Mouse (Mus musculus): ENCODE measurements at regions not wholly inside any gene's neighbourhood (a gene's known extent, or its start where the extent isn't known, plus 50 kb on each side); places are given as distances from the start of the nearest gene placed in this dataset.

GRCm38 (mm10) chr10:8072463-8072862 is 116.4 kb upstream of the Tab2 start:
- in situ Hi-C loops (cut with MboI, MseI): no loop called here

DNA sequence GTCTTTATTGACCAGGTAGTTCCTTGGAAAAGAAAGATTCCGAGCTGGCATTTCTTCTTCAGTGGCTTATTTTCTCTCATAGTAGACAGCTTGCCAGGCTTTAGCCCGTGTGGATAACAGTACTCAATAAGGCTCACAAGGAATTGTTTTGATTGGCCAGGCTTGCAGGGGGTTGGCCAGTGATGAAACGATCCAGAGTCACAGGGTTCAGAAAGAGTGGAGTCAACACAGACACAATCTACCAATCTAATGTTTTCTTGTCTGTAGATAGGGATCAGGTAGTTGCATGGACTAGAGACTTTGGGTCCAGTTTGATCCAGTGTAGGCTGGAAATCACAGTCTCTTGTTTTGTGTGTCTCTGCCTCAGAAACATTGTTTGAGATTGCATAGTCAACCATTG is 115.8 kb upstream of the Tab2 start:
- in situ Hi-C loops (cut with MboI, MseI): no loop called here

DNA sequence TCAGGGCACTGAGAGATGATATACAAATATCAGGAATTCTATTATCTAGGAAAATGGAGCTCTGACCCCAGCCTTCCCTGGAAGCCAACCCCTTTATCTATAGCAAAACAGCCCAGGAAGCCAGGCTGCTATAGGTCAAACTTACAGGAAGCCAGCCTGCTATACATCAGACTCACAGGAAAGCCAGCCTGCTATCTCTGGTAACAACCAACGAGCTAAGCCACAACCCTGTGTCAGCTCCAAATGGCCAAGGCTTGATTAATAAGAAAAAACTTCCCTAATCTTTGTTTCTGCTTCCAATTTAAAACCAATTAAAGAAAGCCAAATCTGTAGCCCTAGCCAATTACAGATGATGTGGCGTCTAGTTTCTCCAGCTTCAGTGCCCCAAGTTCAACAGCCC is 114.4 kb upstream of the Tab2 start:
- in situ Hi-C loops (cut with MboI, MseI): no loop called here

GRCm38 (mm10) chr10:8066926-8067325 is 110.9 kb upstream of the Tab2 start:
- in situ Hi-C loops (cut with MboI, MseI): no loop called here

DNA sequence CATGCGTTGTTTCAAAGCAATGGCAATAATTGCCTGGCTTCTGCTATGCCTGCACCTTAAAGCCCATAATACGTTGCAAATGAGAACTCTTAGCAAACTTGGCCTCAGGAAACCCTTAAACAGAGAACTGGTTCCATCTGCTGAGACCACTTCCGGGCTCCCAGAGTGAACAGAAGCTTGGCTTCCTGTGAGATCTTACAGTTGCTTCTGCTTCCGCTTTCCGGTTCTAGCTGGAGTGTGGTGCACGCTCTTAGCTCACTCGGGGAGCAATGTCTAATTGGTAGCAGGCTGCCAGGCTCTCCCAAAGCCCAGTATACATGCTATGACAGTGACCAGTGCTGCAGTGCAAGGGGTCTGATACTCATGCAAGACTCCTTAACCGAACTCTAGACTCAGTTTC is 109.7 kb upstream of the Tab2 start:
- in situ Hi-C loops (cut with MboI, MseI): no loop called here

- in situ Hi-C loops (cut with MboI, MseI): no loop called here
These were observed 108.3 kb upstream of the Tab2 start for GRCm38 (mm10) chr10:8064281-8064680.

GRCm38 (mm10) chr10:8063458-8064090 is 107.5 kb upstream of the Tab2 start:
- in situ Hi-C loops (cut with MboI, MseI): no loop called here

GRCm38 (mm10) chr10:8060987-8061386 is 105.0 kb upstream of the Tab2 start:
- in situ Hi-C loops (cut with MboI, MseI): no loop called here

- in situ Hi-C loops (cut with MboI, MseI): no loop called here
These were observed 103.7 kb upstream of the Tab2 start for GRCm38 (mm10) chr10:8059769-8060168.

DNA sequence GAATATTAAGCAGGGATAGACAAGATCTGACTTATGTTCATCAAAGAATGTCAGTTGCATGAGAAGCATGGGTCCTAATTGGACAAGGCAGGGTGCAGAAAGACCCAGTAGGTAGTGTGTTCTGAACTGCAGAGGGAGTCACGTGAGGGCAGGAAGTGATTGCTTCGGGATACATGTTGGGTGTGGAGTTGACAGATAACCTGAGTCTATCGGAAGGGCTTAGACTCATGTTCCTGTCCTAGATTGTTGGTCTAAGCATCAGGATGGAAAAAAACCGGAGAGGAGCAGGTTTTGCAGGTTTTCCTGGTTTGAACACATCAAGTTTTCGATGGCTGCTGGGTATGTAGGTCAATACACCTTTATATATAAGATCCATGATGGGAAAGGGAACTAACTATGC is 101.8 kb upstream of the Tab2 start:
- in situ Hi-C loops (cut with MboI, MseI): no loop called here

DNA sequence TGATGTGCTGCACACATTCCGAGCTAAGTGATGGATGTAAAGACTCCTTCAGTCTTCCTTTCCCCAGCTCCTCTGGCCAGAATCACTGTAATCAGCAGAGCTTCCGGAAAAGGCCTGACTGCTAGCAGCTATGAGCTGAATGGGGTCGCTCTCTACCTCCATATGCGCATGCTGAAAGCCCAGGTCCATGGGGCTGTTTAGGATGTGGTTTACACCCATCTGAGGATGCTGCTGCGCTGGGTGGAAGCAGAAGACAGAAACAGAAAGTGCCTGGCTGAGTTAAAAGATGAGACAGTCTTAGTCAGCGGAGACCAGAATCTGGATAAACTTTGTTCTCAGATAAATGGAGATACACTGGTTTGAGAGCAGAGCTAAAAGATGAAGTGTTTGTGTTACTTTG is 99.3 kb upstream of the Tab2 start:
- in situ Hi-C loops (cut with MboI, MseI): no loop called here

DNA sequence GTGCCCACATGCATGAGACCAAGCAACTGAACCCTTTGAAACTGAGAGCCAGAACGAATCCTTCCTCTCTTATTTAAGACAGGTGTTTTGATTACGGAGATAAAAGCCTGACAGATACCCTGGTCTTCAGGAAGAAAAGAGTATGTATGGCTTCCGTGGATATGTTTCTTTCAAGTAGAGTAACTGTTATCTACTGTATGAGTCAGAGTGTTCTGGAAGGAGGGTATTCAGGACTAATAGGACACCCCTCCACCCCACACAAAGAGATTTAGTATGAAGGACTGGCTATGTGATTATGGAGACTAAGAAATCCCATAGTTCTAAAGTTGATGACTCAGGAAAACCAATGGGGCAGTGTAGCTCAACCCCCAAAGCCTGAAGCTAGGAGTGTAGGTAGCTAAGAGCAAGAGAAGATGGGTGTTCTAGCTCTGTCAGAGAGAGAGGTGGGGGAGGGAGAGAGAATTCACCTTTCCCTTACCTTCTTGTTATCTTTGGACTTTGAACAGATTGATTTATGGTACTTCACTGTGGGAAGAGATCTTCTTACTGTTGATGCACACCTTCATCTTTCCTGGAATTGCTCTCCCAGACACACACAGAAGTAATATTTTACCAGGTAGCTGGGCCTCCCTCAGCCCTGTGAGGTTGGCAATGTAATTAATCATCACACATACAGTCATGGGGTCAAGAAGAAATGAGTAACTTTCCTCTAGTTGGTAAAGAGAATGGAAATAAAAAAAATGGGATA is 87.6 kb upstream of the Tab2 start:
- in situ Hi-C loops (cut with MboI, MseI): loop anchor here (10.0 kb wide), 1 partner anchor 1119 kb away; no protein-coding TSS in a partner anchor

DNA sequence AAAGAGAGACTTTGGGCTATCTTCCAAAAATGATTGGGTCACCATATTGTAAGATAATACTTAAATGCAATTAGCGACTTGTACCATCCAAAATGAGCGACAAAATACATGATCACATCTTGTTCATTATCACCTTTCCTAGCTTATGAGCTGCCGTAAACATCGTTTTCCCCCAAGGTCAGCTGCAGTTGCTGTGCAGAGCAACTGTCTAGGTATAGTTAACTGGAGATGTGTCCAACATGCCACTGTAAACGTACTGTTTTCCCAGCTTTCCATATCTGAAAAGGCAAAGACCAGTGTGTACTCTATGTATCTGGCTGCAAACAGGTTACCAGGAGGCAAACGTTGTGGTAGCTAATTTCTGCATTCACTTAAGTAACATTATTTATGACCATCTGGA is 86.3 kb upstream of the Tab2 start:
- in situ Hi-C loops (cut with MboI, MseI): loop anchor here (10.0 kb wide), 1 partner anchor 1118 kb away; no protein-coding TSS in a partner anchor

DNA sequence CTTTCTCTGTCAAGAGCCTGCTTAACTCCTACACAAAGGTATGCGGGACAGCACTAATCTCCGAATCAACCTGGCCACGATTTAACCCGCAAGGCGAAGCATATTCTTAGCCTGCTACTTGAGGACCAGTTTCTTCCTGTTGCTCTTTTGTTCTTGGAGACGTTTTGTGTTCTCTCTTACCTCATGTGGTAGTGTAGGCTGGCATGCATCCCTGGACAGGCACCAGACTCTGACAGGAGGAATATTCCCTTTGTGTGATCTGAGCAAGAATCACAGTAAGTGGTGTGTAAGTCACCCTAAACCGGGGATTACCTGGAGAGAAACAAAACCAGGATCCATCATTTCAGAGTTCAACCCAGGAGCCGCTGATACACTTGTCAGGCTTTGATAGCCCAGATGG is 85.8 kb upstream of the Tab2 start:
- in situ Hi-C loops (cut with MboI, MseI): loop anchor here (10.0 kb wide), 1 partner anchor 1117 kb away; no protein-coding TSS in a partner anchor

- in situ Hi-C loops (cut with MboI, MseI): no loop called here
These were observed 82.1 kb upstream of the Tab2 start for GRCm38 (mm10) chr10:8037986-8038631.

- in situ Hi-C loops (cut with MboI, MseI): no loop called here
These were observed 80.3 kb upstream of the Tab2 start for GRCm38 (mm10) chr10:8036293-8036692.

DNA sequence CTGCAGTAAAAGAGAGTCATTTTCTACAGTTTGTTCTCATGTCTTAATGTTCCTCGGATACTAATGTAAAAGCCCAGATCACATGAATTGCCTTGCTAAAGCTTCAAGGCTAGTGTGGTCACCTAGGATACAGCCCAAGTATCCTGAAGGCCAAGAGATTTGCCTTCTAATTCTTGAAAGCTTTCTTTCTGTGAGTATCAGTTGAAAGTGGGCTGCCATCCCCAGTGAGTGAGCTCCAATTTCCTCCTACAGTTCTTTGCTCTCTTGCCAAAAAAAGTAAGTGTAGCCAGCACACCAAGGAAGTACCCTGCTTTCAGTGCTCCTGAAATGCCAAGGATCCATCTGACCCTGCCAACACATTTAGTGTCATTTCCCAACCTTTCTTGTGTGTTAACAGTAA is 79.3 kb upstream of the Tab2 start:
- in situ Hi-C loops (cut with MboI, MseI): no loop called here

GRCm38 (mm10) chr10:8032203-8032602 is 76.2 kb upstream of the Tab2 start:
- in situ Hi-C loops (cut with MboI, MseI): no loop called here

DNA sequence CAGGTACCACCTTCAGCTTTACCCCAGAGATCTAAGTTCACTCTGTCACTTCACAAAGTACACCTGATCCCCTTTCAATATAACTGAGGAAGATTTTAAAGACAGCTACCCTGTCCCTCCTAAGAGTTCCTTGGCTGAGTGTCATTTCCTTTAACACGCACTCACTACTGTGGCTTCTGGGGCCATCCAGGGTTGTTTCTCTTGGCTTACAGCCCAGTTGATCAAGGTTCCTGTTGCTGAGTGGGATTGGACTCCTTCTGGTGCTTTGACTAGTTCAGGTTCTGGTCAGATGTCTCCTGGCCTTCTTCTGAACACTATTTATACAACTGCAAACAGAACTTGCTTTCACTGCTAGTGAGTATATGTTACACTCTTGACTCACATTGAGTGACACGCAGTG is 72.8 kb upstream of the Tab2 start:
- in situ Hi-C loops (cut with MboI, MseI): no loop called here

DNA sequence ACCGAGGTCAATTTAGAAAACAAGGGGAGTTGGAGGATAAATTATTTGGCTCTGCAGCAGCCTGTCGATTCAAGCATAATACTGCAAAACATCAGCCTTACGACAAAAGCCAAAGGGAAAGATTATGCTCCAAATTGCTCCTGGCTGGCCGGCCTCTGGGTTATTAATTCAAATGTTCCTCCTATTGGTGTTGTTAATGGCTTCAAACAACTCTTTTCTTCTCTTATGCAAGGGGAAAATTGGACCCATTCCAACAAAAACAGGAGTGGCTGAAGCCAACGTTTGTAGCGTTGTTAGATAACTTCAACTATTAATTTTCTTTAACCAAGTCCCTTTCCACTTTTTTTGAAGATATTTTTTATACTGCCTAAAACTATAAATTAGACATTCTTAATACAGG is 71.0 kb upstream of the Tab2 start:
- in situ Hi-C loops (cut with MboI, MseI): no loop called here

GRCm38 (mm10) chr10:8023741-8024140 is 67.7 kb upstream of the Tab2 start:
- in situ Hi-C loops (cut with MboI, MseI): no loop called here

DNA sequence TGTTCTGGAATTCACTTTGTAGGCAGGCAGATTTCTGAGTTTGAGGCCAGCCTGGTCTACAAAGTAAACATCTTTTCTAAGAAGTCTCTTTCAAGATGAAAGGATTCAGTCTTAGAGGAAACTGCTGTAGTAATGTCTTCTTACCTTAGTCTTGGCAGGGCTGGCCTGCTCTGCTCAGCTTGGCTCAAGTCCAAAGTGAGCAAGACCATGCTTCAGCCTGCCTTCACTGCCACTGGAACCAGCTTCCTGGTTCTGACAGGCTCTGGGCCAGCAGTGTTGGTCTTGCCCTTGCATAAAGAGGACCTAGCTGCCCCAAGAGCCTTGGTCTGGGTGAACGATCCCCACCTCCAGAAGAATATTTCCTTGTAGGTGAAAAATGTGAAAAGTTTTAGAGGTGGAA is 65.9 kb upstream of the Tab2 start:
- in situ Hi-C loops (cut with MboI, MseI): no loop called here
